Mouse (Mus musculus): ENCODE measurements around the gene Txlnb.
A peak's percentile ranks its signal among the peaks of the same experiment; 100 is the strongest.
"Not testable (repeated sequence)": the region's sequence is repeated elsewhere in the genome, so short reads cannot be mapped to it uniquely, and the experiment has no call there.

Txlnb gene

DNA sequence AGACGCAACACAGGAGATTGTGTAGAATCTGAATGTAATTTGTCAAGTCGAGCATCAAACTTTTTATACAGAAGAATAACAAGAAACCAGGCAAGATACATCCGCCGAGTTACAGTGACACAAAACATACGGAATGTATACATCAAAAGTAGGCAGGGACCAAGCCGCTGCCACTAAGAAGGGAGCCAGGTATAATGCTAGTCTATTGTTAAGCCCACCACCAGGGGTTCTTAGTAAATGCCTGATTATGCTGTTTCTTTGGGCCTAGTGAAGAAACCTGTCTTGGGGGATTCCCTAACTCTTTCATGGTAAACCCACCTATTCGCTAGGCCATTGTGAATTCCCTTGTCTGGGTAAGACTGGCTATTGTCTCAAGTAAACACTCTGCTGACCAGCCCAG lies 24.4 kb downstream of the Txlnb start:
- not testable (repeated sequence) for DNase-seq (ENCODE audit: low read depth, low spot score)

DNA sequence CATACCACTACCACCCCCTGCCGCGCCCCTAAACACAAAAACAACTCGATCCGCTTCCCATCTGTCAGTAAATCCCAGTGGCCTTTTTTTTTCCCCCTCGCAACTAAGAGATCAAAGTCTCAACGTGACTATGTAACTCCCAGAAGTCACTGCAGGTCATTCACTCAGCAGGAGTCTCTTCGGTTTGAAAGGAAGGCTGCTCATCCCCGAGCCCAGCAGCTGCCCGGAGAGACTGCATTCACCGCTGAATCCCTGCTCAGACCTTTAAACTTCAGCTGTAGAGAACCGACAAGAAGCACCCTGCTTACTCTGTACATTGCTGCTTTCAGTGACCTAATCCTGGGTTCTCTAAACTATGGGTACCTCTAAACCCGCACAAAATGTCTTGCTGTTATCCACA lies 31.4 kb downstream of the Txlnb start:
- no peak for DNase-seq (ENCODE audit: low read depth, low spot score)

DNA sequence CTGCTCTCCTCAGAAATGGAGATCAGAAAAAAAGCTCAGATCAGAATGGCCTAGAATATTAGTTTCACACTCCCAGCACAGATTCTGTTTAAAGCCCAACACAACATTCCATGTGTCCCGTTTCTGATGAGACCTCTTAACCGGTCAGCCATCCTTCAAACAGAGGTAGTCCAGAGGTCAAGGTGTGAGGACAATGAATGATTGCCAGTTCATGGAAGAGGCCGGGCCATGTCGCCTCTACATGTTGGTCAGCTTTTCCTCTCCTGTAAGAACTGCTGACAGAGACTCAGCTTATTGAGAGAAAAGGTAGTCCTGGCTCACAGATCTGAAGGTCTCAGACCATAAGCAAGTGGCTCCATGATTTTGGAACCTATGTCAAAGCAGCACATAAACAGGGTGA lies 33.2 kb downstream of the Txlnb start:
- no peak for DNase-seq (ENCODE audit: low read depth, low spot score)

DNA sequence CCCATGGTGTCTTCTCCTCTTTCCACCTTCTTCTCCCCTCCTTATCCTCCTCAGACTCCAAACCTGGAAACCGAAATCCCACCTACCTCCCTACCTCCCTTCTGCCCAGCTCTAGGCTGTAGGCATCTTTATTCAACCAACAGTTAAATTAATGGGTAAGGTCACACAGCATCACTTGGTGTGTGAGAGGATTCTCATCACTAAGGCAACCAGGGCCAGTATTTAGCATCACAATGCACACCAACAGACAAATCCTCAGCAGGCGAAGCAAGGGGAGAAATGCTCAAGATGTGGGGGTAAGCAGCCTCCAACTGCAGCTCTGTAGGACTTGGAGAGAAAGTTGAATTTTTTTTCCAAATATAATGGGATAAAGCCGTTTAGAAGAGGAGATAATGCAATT lies 35.0 kb downstream of the Txlnb start:
- no peak for DNase-seq (ENCODE audit: low read depth, low spot score)

DNA sequence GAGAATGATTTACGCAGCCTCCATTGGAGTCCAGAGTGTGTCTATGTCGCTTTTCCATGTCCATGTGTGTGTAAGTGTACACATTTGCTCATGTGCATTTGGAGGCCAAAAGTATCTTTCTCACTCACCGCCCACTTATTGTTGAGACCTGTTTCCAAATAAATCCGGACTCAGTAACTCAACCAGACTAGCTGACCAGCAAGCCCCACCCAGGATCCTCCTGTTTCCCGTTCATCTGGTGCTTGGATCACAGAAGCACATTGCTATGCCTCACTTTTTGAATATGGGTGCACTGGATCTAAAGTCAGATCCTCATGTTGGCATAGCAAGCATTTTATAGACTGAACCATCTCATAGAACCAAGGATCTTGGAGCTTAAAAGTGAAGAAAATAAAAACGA lies 39.0 kb downstream of the Txlnb start:
- no peak for DNase-seq (ENCODE audit: low read depth, low spot score)

DNA sequence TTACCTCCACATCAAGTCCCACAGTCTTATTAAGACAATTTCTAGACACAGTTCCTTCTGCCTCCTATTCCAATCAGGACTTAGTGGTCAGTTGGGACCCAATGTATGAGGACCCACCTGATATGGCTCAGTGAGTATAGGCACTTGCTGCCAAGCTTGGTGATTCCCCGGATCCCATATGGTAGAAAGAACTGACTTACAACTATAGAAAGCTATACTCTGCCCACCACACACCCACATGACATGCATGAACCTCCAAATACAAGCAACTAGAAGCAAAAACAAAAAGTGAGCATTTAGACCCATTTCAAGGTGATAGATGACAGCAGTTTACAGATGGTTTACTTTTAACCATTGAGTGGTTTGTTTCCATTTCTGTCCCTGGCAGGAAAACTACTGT lies 40.2 kb downstream of the Txlnb start:
- no peak for DNase-seq (ENCODE audit: low read depth, low spot score)

DNA sequence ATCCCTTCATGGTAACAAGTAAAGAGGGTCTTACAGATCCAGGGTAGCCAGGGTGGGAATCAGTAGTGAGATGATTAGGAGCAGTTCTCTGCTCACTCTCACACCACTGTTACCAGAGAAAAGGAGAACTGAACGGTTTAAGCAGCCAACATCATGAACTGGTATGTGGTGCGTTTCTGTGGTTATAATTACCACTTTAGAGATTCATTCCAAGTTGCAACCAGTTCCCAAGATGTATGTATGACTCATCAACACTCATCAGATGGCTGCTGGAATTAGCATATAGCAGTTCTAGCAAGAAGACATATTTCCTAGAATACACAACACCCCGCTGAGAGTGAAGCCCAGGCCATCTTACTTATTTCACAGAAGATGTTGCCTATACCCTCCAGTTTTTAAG lies 46.0 kb downstream of the Txlnb start:
- no peak for DNase-seq (ENCODE audit: low read depth, low spot score)

DNA sequence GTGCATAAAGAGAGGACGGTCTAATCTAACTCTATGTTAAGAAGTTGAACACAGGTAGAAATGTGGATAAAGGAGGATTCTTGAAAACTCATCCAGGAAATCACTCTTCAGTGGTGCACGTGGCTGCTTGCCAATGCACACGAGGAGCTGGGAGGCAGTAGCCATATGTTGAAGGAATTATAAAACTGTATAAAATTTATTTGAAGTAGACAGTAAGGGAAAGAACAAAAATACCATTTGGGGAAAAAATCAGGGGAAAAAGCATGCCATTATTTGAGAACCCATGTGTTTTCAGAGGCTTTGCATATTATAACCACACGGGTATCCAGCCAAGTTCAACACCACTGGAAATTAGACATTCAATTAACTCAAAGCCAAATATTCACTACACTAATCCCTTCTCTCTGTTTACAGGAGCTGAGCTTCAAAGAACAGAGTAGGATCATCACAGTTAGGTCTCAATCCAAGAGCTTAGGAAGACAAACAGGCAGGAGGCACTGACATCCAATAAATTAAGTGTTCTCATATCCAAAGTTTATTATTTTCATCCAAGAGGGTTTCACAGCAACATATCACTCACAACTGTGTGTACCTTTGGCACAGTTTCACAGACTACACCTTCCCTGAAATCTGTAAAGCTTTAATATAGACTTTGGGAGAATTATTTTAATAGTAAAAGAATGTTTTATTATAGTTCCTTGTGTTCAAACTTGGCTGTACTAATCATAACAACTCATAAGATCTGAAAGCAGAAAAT lies 48.9 kb downstream of the Txlnb start:
- no peak for DNase-seq (ENCODE audit: low read depth, low spot score)

DNA sequence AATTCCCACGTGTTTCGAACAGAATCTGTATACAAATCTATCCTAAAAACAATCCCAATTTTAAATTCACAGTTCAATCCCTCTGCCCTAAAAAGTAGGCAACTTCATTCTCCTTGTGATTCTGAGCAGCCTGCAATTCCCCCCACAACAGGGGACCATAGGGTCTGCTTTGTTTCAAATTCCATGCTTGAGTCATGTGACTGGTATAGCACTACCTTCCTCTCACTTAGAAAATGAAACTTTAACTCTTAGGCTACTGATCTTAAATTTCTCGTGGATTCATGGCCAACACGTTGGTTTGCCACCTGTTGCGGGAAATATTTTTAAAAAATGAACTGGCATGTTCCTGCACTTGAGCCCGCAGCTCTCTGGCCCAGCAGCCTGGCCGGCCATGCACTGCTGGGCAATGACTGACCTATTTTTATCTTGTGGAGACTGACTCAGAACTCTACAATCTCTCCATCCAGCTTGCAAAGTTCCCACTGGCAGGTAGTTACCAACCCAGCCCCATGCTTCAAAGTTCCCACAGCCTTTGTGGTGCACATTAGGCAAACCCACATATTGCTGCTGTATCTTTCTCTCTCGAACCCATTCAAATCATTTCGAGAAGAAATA lies 61.7 kb downstream of the Txlnb start:
- no peak for DNase-seq (ENCODE audit: low read depth, low spot score)

DNA sequence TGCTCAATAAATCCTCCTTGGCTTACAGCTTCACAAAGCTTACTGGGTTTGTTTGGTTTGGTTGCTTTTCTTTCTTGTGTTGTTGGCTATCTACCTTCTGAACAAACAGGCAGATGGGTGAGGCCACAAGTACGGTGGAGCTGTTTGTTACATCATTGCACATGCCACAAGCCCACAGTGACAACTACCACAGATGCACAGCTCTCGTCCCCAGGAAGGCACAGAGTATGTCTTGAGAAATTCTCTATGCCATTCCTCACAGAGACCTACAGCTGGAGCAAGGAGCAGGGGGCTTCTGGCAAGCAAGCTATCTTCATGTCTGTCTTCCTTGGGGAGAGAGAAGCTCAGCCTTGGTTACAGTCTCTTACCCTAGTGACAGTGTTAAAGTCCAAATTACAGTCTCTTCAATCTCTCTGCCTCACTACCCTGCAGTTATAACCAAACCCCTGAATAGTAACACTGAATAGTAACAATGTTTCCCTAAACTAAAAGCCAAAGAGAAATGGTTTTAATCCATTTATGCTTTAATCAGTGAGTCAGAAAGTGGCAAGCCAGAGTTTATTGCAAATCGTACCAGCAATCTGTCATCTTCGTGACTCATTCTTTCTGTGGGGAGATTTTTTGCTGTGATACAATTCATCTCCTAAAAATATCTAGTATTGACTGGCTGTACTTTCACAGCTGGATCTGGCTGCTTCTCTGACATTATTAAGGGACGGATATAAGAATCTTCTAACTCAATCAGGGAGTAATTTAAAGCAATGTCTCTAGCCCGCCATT lies 64.9 kb downstream of the Txlnb start:
- DNase-seq (ENCODE audit: low read depth, low spot score), result no peak

DNA sequence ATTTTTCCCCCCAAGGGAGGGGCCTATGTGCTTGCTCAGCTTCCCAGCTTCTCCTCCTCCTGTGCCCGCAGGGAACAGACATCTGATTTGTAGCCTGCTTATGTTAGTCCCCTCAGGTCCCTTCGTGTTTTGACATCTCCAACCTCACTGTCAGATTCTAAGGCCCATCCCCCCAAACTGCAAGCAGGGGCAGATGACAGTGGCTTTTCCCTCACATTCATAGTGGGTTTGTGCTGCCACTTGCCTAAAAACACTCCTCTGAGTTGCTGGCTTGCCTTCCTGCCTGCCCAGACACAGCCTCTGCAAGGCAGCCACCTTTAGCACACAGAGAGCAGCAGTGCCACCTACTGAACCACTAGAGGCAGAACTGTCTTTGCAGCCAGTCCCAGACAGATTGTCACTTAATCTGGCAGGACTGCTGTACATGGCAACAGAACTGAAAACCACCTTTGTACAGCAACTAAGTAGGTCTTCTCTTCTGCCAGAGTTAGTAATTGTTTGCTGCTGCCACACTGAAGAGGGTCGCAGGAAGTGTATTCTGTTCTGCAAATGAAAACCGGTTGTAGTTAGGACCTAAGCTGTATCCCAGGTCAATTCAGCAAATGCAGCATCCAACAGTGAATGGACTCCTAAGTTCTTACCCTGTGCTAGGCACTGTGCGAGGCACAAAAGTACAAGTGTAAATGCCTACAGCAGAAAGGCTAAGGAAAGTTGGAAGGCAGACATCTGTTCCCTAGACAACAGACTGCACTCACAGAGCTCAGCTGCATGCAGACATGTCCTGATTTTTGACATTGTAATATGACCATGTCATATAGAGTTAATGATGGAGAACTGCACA lies 74.0 kb downstream of the Txlnb start:
- DNase-seq (ENCODE audit: low read depth, low spot score), result peak; percentile 49

DNA sequence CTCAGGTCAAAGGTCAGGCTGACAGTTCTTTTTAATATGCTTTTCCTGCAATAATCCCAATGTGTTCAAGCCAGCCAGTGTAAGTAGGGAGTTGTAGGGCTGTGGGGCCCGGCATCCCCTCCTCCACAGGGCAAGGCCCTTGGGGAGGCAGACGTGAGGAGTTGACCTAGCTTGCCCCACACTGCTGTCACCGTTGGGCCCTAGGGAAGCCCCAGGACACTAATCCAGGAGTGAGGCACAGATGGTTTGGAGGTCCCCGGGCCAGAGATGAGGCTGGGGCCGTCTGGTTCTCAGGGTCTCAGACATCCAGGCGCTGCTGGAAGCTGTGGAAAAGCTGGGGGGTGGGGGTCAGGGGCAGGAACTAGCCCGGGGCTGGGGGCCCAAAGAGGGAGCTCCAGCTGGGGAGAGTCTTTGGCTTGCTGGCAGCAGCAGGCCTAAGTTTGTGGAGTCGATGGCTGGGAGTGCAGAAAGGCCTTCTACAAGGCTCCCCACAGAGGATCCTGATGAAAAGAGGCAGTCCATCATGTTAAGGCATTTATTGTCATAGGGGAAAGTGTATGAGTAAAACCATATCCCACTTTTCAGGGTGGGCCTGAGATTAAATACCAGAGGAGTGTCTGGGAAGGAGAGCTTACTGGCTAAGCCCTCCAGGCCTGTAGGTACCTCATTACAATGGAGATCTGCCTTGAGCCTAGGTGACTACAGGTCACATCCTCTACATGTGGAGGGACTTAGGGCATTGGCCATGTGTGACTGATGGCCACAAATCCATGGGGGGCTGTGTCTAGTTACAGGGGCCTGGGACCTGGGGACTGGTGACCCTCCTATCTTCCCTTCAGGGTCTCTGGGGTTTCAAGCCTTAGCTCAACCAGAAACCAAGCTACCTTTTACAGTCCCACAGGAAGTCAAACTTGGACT lies 82.2 kb downstream of the Txlnb start:
- no peak for DNase-seq (ENCODE audit: low read depth, low spot score)

DNA sequence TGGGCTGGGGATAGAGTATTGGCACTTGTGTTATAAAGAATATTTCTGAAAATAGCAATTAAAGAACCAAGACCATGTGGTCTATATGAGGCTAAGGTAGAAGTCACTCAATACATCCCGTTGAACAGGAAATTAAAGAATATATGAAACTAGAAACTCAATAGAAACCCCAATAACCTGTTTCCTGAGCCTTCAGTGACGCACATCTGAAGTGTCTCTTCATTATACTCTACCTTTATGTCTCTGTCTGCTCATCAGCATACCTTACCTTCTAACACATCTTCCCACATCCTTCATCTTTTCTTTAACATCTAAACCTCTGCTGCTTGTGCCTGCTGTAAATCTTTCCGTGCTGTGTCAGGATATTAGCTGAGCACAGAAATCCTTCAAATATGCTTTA lies 84.0 kb downstream of the Txlnb start:
- DNase-seq (ENCODE audit: low read depth, low spot score), result no peak

DNA sequence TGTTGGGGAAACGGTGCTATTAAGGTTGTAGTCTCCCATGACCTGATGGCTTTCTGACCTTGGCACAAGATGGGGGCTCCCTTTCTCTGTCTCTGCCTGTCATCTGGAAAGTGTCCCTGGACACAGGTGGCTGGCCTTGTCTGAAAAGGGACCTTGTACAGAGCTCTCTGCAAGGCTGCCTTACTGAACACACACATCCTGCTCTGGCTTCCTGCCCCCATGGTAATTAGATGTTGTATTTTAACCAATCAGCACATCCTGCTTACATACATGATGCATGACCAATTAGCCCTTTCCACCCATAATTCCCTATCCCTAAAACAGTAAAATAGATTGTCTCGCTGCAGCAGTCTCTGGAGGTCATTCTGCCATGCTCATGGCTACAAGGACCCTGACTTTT lies 84.7 kb downstream of the Txlnb start:
- no peak for DNase-seq (ENCODE audit: low read depth, low spot score)

All from forelimb bud, embryonic 11.5 days (tissue).